Mouse (Mus musculus) spleen, adult 2 months (tissue): ENCODE measurements around the gene Ppil4.

ENCODE experiments used
- CTCF ChIP-seq: fragments of 200-500 bp; IDR thresholded peaks from 2 replicates; pipeline ENCODE4 v1.5.1; 2011; ENCODE audit warnings: mild to moderate bottlenecking, inconsistent platforms; ENCODE audit not compliant: insufficient read depth, insufficient read length, insufficient replicate concordance; ENCODE audit errors: extremely low read depth
- POLR2A ChIP-seq: fragments of 200-500 bp; IDR thresholded peaks from 2 replicates; pipeline ENCODE4 v1.6.1; 2011; ENCODE audit warnings: low read depth, low read length, inconsistent platforms

GRCm38 (mm10) chr10:7772346-7772745 lies 20.3 kb upstream of the Ppil4 start:
- TF ChIP-seq POLR2A (no peak), CTCF (no peak)
